Mouse (Mus musculus): Measurements from ENCODE around the gene Rnf183. TPM values are rescaled to one million over a fixed set of nuclear protein-coding genes. Genes with fewer than 3 reads are reported as not detected.

The Rnf183 gene
- polyA plus RNA-seq, 1 experiment = 0.08 TPM

DNA sequence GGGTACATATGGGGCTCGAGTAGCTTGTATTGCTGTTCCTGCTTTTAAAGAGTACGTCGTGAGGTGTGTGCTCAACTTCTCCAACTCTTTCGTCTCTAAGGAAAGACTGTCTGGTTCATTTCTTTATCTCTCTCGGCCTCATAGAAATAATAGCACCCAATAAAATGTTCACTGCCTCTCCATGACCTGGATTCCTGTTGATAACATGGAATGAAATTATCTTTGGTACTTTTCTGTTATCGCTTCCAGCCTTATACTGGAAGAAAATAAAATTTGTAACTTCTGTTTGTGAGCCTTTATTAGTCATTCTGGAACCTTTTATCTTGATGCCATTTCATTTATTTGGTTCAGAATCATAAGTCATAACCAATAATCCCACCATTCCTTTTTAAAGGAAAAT lies 51.8 kb downstream of the Rnf183 start:
- DNase-seq (ENCODE audit: low spot score) = no peak

DNA sequence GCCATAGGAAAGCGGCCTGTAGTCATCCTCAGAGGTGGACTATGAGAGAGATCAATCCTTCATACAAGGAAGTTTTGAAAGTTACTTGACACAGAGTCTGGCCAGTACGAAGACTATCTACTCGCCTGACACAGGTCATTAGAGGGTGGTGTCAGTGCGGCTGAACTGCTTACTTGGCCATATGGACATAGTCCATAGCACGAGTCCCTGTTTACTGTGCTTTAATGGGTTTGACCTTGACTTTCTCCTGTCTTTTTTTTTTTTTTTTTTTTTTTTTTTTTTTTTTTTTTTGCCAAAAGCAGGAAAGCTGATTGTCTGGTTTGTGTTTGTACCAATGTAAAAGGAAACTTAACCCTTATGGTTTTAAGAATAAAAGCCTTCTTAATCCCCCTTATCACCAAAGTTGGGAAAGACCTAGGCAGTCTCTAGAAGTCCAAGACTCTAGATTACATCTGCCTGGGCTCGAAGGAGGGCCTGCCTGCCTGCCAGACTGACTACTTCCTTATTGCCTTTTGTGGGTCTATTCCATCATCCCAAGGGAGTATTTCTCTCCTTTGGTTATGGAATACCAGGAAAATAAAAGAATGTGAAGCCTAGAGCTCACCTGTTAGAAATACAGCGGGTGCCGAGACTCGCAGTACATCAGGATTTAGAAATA lies 55.2 kb downstream of the Rnf183 start:
- no peak for DNase-seq (ENCODE audit: low spot score)

Other genes starting within 250 kb of the Rnf183 start
- 5.8 and 6.1 TPM in 2 replicates for gene Zfp37, start 204.2 kb downstream of the Rnf183 start, polyA plus RNA-seq (2012; rRNA removed)
- gene Slc31a2, start 172.7 kb downstream of the Rnf183 start, polyA plus RNA-seq (2012; rRNA removed) = 26.4 and 27.9 TPM in 2 replicates
- gene Fkbp15, start 74.7 kb downstream of the Rnf183 start, polyA plus RNA-seq (2012; rRNA removed) = 25.5 and 25.9 TPM in 2 replicates
- 15.5 and 18.1 TPM in 2 replicates for gene Slc31a1, start 74.5 kb downstream of the Rnf183 start, polyA plus RNA-seq (2012; rRNA removed)
- gene Cdc26, start 26.6 kb downstream of the Rnf183 start, polyA plus RNA-seq (2012; rRNA removed) = 72.6 and 74.0 TPM in 2 replicates
- gene Prpf4, start 26.5 kb downstream of the Rnf183 start, polyA plus RNA-seq (2012; rRNA removed) = 11.7 and 11.8 TPM in 2 replicates
- gene Wdr31, start 35.6 kb upstream of the Rnf183 start, polyA plus RNA-seq (2012; rRNA removed) = 2.2 and 2.8 TPM in 2 replicates
- 14.2 and 17.5 TPM in 2 replicates for gene Bspry, start 44.8 kb upstream of the Rnf183 start, polyA plus RNA-seq (2012; rRNA removed)
- gene Hdhd3, start 68.2 kb upstream of the Rnf183 start, polyA plus RNA-seq (2012; rRNA removed) = 6.6 and 6.7 TPM in 2 replicates
- 32.0 and 34.9 TPM in 2 replicates for gene Alad, start 84.7 kb upstream of the Rnf183 start, polyA plus RNA-seq (2012; rRNA removed)
- 32.1 and 33.0 TPM in 2 replicates for gene Pole3, start 89.8 kb upstream of the Rnf183 start, polyA plus RNA-seq (2012; rRNA removed)
- gene 4933430I17Rik, start 90.1 kb upstream of the Rnf183 start, polyA plus RNA-seq (2012; rRNA removed) = 0.21 and 0.24 TPM in 2 replicates
- gene Rgs3, start 124.6 kb upstream of the Rnf183 start, polyA plus RNA-seq (2012; rRNA removed) = 56.4 and 57.0 TPM in 2 replicates

Measured in urinary bladder, adult 2 months (tissue).